Mouse (Mus musculus) embryonic facial prominence, embryonic 15.5 days (tissue): ENCODE results near the gene Synpo2. TPM values are rescaled to one million over a fixed set of nuclear protein-coding genes. Genes with fewer than 3 reads are reported as not detected.

Experiments
- ATAC-seq: fragments of 200-750 bp; cut with Nextera tagmentation; 2 replicates; pipeline ENCODE4 v1.8.0; 2017; ENCODE audit warnings: low read depth, moderate TSS enrichment; ENCODE audit not compliant: insufficient number of reproducible peaks, low FRiP score, low TSS enrichment
- H3K27ac ChIP-seq: fragments of 300-500 bp; sonication (generic); replicated peaks from 2 replicates; pipeline ENCODE4 v1.5.1; 2015; ENCODE audit warnings: mild to moderate bottlenecking, inconsistent platforms
- H3K27me3 ChIP-seq: fragments of 300-500 bp; sonication (generic); 2 replicates; pipeline ENCODE4 v1.6.1; 2015; ENCODE audit warnings: inconsistent platforms
- H3K36me3 ChIP-seq: fragments of 300-500 bp; sonication (generic); 2 replicates; pipeline ENCODE4 v1.6.1; 2015; ENCODE audit warnings: mild to moderate bottlenecking, inconsistent platforms
- H3K4me1 ChIP-seq: fragments of 300-500 bp; sonication (generic); 2 replicates; pipeline ENCODE4 v1.6.1; 2015; ENCODE audit warnings: inconsistent platforms
- H3K4me2 ChIP-seq: fragments of 300-500 bp; sonication (generic); replicated peaks from 2 replicates; pipeline ENCODE4 v1.6.1; 2015; ENCODE audit warnings: mild to moderate bottlenecking, inconsistent platforms
- H3K4me3 ChIP-seq: fragments of 300-500 bp; sonication (generic); replicated peaks from 2 replicates; pipeline ENCODE4 v1.5.1; 2015; ENCODE audit warnings: mild to moderate bottlenecking, inconsistent platforms
- H3K9ac ChIP-seq: fragments of 300-500 bp; sonication (generic); 2 replicates; pipeline ENCODE4 v1.6.1; 2015; ENCODE audit warnings: inconsistent platforms
- H3K9me3 ChIP-seq: fragments of 300-500 bp; sonication (generic); replicated peaks from 2 replicates; pipeline ENCODE4 v1.6.1; 2016; ENCODE audit warnings: inconsistent platforms
- WGBS: fragments of 180-500 bp; shearing (Covaris S2); methylation state at CpG from one replicate; pipeline ENCODE4 v1.1.7; 2015; 5-methylcytosine and 5-hydroxymethylcytosine counted together
- polyA plus RNA-seq: library from polyadenylated mRNA; unstranded; fragments of >200 nt; fragmentation: Nextera tagmentation; extraction: Ambion mirVana; gene quantifications from 2 replicates; pipeline ENCODE4 v1.2.1, GENCODE M21; 2015

The Synpo2 gene
- polyA plus RNA-seq, 1 experiment from 2014 or later: 6.9 TPM

- 72% methylated on average over 3 of the region's 3 CpGs for WGBS
- no peak for ATAC-seq
- Histone ChIP-seq H3K4me3 (no peak overlapping the region), H3K27ac (no peak overlapping the region), H3K36me3 (no peaks in the 10 kb centered on the region), H3K27me3 (no peaks in the 10 kb centered on the region), H3K9me3 (no peaks in the 10 kb centered on the region), H3K4me1 (peaks cover 11% of the 10 kb centered on the region; the same call in 1 of the 2 replicates), H3K9ac (no peak overlapping the region), H3K4me2 (no peak overlapping the region)
These were observed 154.3 kb downstream of the Synpo2 start for GRCm38 (mm10) chr3:123081665-123082064.

- no peak for ATAC-seq
- H3K9ac ChIP-seq: no peak overlapping the region
- H3K4me1 ChIP-seq: peaks cover 7% of the 10 kb centered on the region; the same call in 1 of the 2 replicates
- no peak overlapping the region for H3K4me2 ChIP-seq
- H3K36me3 ChIP-seq: no peaks in the 10 kb centered on the region
- no peak overlapping the region for H3K4me3 ChIP-seq
- H3K27me3 ChIP-seq: no peaks in the 10 kb centered on the region
- H3K27ac ChIP-seq: no peak overlapping the region
- H3K9me3 ChIP-seq: no peaks in the 10 kb centered on the region
- WGBS: 60% methylated on average over 7 of the region's 7 CpGs
These were observed 155.0 kb downstream of the Synpo2 start for GRCm38 (mm10) chr3:123080943-123081342.

DNA sequence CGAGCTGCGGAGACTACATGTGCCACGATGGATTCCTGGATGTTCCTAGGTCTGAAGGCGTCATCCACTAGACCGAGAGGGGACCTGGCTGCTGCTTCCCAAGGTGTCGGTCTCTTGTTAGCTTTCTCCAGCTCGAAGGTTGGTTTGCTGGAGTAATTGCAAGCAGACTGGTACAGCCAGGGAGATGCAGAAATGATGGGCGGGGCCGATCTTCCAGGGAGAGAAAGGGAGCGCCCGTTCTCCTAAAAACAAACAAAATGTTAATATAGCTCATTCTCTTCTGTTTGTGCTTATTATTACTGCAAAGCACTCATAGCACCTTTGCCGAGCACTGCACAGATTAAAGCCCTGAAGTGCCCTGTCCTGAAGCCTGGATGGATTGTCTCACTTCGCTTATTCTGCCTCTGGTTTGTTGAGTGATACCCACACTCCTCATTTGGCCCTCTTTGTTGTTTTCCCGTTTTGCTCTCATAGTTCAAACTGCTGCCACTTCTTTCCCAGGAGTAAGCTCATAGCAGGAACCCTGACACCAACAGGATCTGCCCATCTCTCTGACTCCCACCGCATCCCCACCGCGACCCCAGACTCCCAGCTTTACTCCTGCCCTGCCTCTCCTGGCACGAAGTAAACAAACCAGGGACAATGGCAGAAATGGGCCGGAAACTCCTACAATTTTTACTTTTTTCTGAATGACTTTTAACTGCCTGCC is 155.8 kb downstream of the Synpo2 start:
- Histone ChIP-seq H3K4me3 (no peak overlapping the region), H3K27me3 (no peaks in the 10 kb centered on the region), H3K9ac (no peak overlapping the region), H3K27ac (no peak overlapping the region), H3K4me1 (peaks cover 5% of the 10 kb centered on the region; the same call in 1 of the 2 replicates), H3K9me3 (no peaks in the 10 kb centered on the region), H3K36me3 (no peaks in the 10 kb centered on the region), H3K4me2 (no peak overlapping the region)
- whole genome bisulfite sequencing: 75% methylated on average over 19 of the region's 19 CpGs
- no peak for ATAC-seq

- no peak for ATAC-seq
These were observed 160.2 kb downstream of the Synpo2 start for GRCm38 (mm10) chr3:123075759-123076158.

GRCm38 (mm10) chr3:123075034-123075433 is 160.9 kb downstream of the Synpo2 start:
- H3K4me2 ChIP-seq: no peak overlapping the region
- no peak overlapping the region for H3K4me3 ChIP-seq
- no peak overlapping the region for H3K27ac ChIP-seq
- H3K27me3 ChIP-seq: no peaks in the 10 kb centered on the region
- no peaks in the 10 kb centered on the region for H3K9me3 ChIP-seq
- ATAC-seq: no peak
- no peak overlapping the region for H3K9ac ChIP-seq
- no peaks in the 10 kb centered on the region for H3K36me3 ChIP-seq
- H3K4me1 ChIP-seq: no peaks in the 10 kb centered on the region

More at GRCm38 (mm10) chr3:123075759-123076158, 160.2 kb downstream of the Synpo2 start:
- H3K9me3 ChIP-seq: no peaks in the 10 kb centered on the region
- no peak overlapping the region for H3K4me3 ChIP-seq
- peaks cover 4% of the 10 kb centered on the region; the same call in 1 of the 2 replicates for H3K4me1 ChIP-seq
- no peak overlapping the region for H3K27ac ChIP-seq
- no peak overlapping the region for H3K4me2 ChIP-seq
- no peak overlapping the region for H3K9ac ChIP-seq
- H3K27me3 ChIP-seq: no peaks in the 10 kb centered on the region
- no peaks in the 10 kb centered on the region for H3K36me3 ChIP-seq
- WGBS: 88% methylated on average over 3 of the region's 3 CpGs

GRCm38 (mm10) chr3:123073351-123073750 is 162.6 kb downstream of the Synpo2 start:
- H3K27me3 ChIP-seq: no peaks in the 10 kb centered on the region
- no peak overlapping the region for H3K4me3 ChIP-seq
- no peak overlapping the region for H3K9ac ChIP-seq
- no peaks in the 10 kb centered on the region for H3K36me3 ChIP-seq
- no peak for ATAC-seq
- H3K9me3 ChIP-seq: no peaks in the 10 kb centered on the region
- no peak overlapping the region for H3K27ac ChIP-seq
- no peaks in the 10 kb centered on the region for H3K4me1 ChIP-seq
- H3K4me2 ChIP-seq: no peak overlapping the region

DNA sequence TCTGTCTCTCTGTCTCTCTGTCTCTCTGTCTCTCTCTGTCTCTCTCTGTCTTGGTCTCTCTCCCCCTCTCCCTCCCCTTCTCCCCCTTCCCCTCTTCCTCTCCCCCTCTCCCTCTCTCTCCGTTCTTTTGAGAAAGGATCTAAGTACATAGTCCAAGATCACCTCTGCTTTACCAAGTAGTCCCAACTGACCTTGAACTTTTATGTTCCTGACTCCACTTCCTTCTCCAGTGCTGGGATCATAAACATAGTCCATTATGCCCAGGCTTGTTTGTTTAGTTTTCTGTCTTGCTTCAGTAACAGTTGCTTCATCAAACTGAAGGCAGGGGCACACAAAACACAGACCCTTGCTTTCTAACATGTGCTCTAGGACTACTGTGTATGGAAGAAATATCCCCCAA is 163.5 kb downstream of the Synpo2 start:
- Histone ChIP-seq H3K9me3 (no peaks in the 10 kb centered on the region), H3K4me3 (no peak overlapping the region), H3K9ac (no peak overlapping the region), H3K36me3 (no peaks in the 10 kb centered on the region), H3K27me3 (no peaks in the 10 kb centered on the region), H3K4me1 (no peaks in the 10 kb centered on the region), H3K27ac (no peak overlapping the region), H3K4me2 (no peak overlapping the region)
- WGBS: no CpG with 5 or more reads among the region's 1 CpGs
- no peak for ATAC-seq

GRCm38 (mm10) chr3:123070996-123071395 is 165.0 kb downstream of the Synpo2 start:
- H3K9me3 ChIP-seq: no peaks in the 10 kb centered on the region
- no peak overlapping the region for H3K9ac ChIP-seq
- H3K36me3 ChIP-seq: no peaks in the 10 kb centered on the region
- 98% methylated on average over 1 of the region's 1 CpGs for WGBS
- H3K4me1 ChIP-seq: no peaks in the 10 kb centered on the region
- no peak overlapping the region for H3K4me2 ChIP-seq
- ATAC-seq: no peak
- H3K27me3 ChIP-seq: no peaks in the 10 kb centered on the region
- no peak overlapping the region for H3K4me3 ChIP-seq
- no peak overlapping the region for H3K27ac ChIP-seq

- no peaks in the 10 kb centered on the region for H3K36me3 ChIP-seq
- no peaks in the 10 kb centered on the region for H3K9me3 ChIP-seq
- H3K27ac ChIP-seq: no peak overlapping the region
- no peak overlapping the region for H3K9ac ChIP-seq
- no peak for ATAC-seq
- no peak overlapping the region for H3K4me3 ChIP-seq
- H3K4me2 ChIP-seq: no peak overlapping the region
- H3K4me1 ChIP-seq: peaks cover 5% of the 10 kb centered on the region; the same call in 1 of the 2 replicates
- H3K27me3 ChIP-seq: no peaks in the 10 kb centered on the region
- 82% methylated on average over 7 of the region's 7 CpGs for WGBS
These were observed 169.1 kb downstream of the Synpo2 start for GRCm38 (mm10) chr3:123066836-123067235.

- 69% methylated on average over 5 of the region's 5 CpGs for WGBS
- no peaks in the 10 kb centered on the region for H3K36me3 ChIP-seq
- H3K27me3 ChIP-seq: no peaks in the 10 kb centered on the region
- H3K4me3 ChIP-seq: no peak overlapping the region
- no peaks in the 10 kb centered on the region for H3K9me3 ChIP-seq
- peaks cover 8% of the 10 kb centered on the region; the same call in 1 of the 2 replicates for H3K4me1 ChIP-seq
- no peak for ATAC-seq
- no peak overlapping the region for H3K4me2 ChIP-seq
- no peak overlapping the region for H3K27ac ChIP-seq
- H3K9ac ChIP-seq: no peak overlapping the region
These were observed 170.5 kb downstream of the Synpo2 start for GRCm38 (mm10) chr3:123065466-123065865.

DNA sequence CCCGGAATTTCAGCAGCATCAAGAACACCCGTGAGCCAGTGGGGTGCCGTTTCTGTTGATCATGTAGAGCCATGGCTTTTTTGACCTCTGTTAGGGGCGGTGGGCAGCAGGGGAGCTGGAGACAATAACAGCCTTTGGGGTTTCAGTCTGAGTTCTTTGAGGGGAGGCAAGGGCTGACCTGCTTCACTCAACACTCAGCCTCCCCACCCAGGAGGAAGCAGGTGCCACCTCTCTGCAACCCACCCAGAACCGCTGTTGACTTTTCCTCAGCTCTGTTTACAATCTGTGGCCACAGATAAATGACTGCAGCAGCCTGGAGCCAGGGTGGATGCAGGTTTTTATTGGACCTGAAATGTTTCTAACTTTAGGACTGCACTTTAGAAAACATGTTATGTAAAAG is 171.8 kb downstream of the Synpo2 start:
- H3K27ac ChIP-seq: no peak overlapping the region
- WGBS: 25% methylated on average over 5 of the region's 5 CpGs
- H3K4me2 ChIP-seq: no peak overlapping the region
- H3K36me3 ChIP-seq: no peaks in the 10 kb centered on the region
- no peaks in the 10 kb centered on the region for H3K9me3 ChIP-seq
- H3K4me1 ChIP-seq: peaks cover 8% of the 10 kb centered on the region; the same call in 1 of the 2 replicates
- H3K4me3 ChIP-seq: no peak overlapping the region
- H3K27me3 ChIP-seq: no peaks in the 10 kb centered on the region
- ATAC-seq: no peak
- H3K9ac ChIP-seq: no peak overlapping the region

DNA sequence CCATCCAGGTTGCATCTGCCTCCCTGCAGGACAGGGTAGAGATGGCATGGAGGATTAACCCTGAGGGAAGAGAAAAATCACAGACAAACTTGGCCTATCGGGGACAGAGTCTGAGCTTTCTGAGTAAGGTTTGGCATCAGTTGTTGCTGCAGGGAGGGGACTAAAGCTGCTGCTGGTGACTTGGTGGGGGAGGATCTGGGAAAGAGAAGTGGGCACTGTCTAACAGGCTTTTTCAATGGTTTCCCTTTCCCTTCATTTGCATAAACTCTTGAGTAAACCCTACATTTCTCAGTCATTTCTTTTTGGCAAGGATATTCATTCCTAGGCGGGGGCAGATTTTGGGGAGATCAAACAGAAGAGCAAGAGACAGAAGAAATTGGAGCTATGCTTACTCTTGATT is 174.0 kb downstream of the Synpo2 start:
- H3K9ac ChIP-seq: no peak overlapping the region
- H3K4me3 ChIP-seq: no peak overlapping the region
- WGBS: 44% methylated on average over 2 of the region's 2 CpGs
- no peaks in the 10 kb centered on the region for H3K27me3 ChIP-seq
- H3K36me3 ChIP-seq: no peaks in the 10 kb centered on the region
- no peak overlapping the region for H3K27ac ChIP-seq
- H3K4me1 ChIP-seq: peaks cover 8% of the 10 kb centered on the region; the same call in 1 of the 2 replicates
- ATAC-seq: no peak
- H3K9me3 ChIP-seq: no peaks in the 10 kb centered on the region
- H3K4me2 ChIP-seq: no peak overlapping the region
